Mouse (Mus musculus) ES-Bruce4 (cell line): ENCODE measurements at regions not wholly inside any gene's neighbourhood (a gene's known extent, or its start where the extent isn't known, plus 50 kb on each side); places are given as distances from the start of the nearest gene placed in this dataset.

Source experiments
- CTCF ChIP-seq: IDR thresholded peaks from one replicate; pipeline ENCODE4 v1.8.1; 2011; ENCODE audit warnings: low read depth, low read length
- POLR2A ChIP-seq: IDR thresholded peaks from one replicate; pipeline ENCODE4 v1.8.1; 2011; ENCODE audit warnings: low read length; ENCODE audit not compliant: insufficient read depth

GRCm38 (mm10) chr19:36217605-36218004 is 97.7 kb upstream of the Ankrd1 start:
- TF ChIP-seq CTCF (no peak), POLR2A (no peak)
